Mouse (Mus musculus) adrenal gland, postnatal 4 days (tissue): ENCODE measurements at regions not wholly inside any gene's neighbourhood (a gene's known extent, or its start where the extent isn't known, plus 50 kb on each side); places are given as distances from the start of the nearest gene placed in this dataset.

Experiments
- DNase-seq, 2 experiments: peaks; one replicate each; pipeline ENCODE4 v3.0.0; 2021 to 2022; ENCODE audit warnings: low spot score in 2 of 2, mixed read lengths in 2 of 2

- DNase-seq = no peak
Measured at GRCm38 (mm10) chr6:127252000-127252721, 100.2 kb upstream of the Ccnd2 start.

GRCm38 (mm10) chr6:127253935-127254334, 101.9 kb upstream of the Ccnd2 start:
- DNase-seq = no peak

GRCm38 (mm10) chr6:127263903-127264680, 112.1 kb upstream of the Ccnd2 start:
- DNase-seq = no peak

- DNase-seq = no peak
Measured at GRCm38 (mm10) chr6:127265063-127265775, 113.2 kb upstream of the Ccnd2 start.

- peak; percentile 40 to 60 for DNase-seq
Measured at GRCm38 (mm10) chr6:127265901-127266812, 114.2 kb upstream of the Ccnd2 start.

GRCm38 (mm10) chr6:127266813-127267165, 114.8 kb upstream of the Ccnd2 start:
- DNase-seq = no peak

- no peak for DNase-seq
Measured at GRCm38 (mm10) chr6:127269021-127269420, 117.0 kb upstream of the Ccnd2 start.

GRCm38 (mm10) chr6:127269525-127270044, 117.6 kb upstream of the Ccnd2 start:
- no peak for DNase-seq

- no peak for DNase-seq
Measured at GRCm38 (mm10) chr6:127270774-127271173, 118.8 kb upstream of the Ccnd2 start.

- DNase-seq = no peak
Measured at GRCm38 (mm10) chr6:127271418-127271817, 119.4 kb upstream of the Ccnd2 start.

- no peak for DNase-seq
Measured at GRCm38 (mm10) chr6:127272630-127273029, 120.6 kb upstream of the Ccnd2 start.

- DNase-seq = no peak
Measured at GRCm38 (mm10) chr6:127274732-127275429, 122.9 kb upstream of the Ccnd2 start.

GRCm38 (mm10) chr6:127275430-127275784, 123.4 kb upstream of the Ccnd2 start:
- no peak for DNase-seq

GRCm38 (mm10) chr6:127276362-127276761, 124.4 kb upstream of the Ccnd2 start:
- no peak for DNase-seq

- no peak for DNase-seq
Measured at GRCm38 (mm10) chr6:127278402-127278801, 126.4 kb upstream of the Ccnd2 start.

GRCm38 (mm10) chr6:127284226-127284625, 132.2 kb upstream of the Ccnd2 start:
- no peak for DNase-seq

GRCm38 (mm10) chr6:127286681-127287476, 134.9 kb upstream of the Ccnd2 start:
- no peak for DNase-seq

- no peak for DNase-seq
Measured at GRCm38 (mm10) chr6:127288946-127289345, 137.0 kb upstream of the Ccnd2 start.

GRCm38 (mm10) chr6:127291937-127292336, 139.9 kb upstream of the Ccnd2 start:
- DNase-seq = no peak
